Mouse (Mus musculus) heart, embryonic 11.5 days (tissue): Measurements from ENCODE around the gene Myod1. TPM values are rescaled to one million over a fixed set of nuclear protein-coding genes. Genes with fewer than 3 reads are reported as not detected.

Source experiments
- ATAC-seq: fragments of 200-750 bp; cut with Nextera tagmentation; replicated peaks from 2 replicates; pipeline ENCODE4 v1.8.0; 2017; ENCODE audit warnings: moderate library complexity; ENCODE audit not compliant: insufficient number of reproducible peaks, low FRiP score, low TSS enrichment
- H3K27ac ChIP-seq: fragments of 300-500 bp; sonication (generic); 2 replicates; pipeline ENCODE4 v1.5.1; 2014; ENCODE audit warnings: mild to moderate bottlenecking, low read depth, low read length
- H3K27me3 ChIP-seq: fragments of 300-500 bp; sonication (generic); 2 replicates; pipeline ENCODE4 v1.6.1; 2014; ENCODE audit warnings: mild to moderate bottlenecking, low read length, mixed read lengths; ENCODE audit not compliant: control insufficient read depth, insufficient read depth
- H3K36me3 ChIP-seq: fragments of 300-500 bp; sonication (generic); 2 replicates; pipeline ENCODE4 v1.6.1; 2014; ENCODE audit warnings: mild to moderate bottlenecking, low read length, moderate library complexity, mixed read lengths; ENCODE audit not compliant: control insufficient read depth, insufficient read depth
- H3K4me1 ChIP-seq: fragments of 300-500 bp; sonication (generic); 2 replicates; pipeline ENCODE4 v1.6.1; 2014; ENCODE audit warnings: low read length; ENCODE audit not compliant: control insufficient read depth, insufficient read depth
- H3K4me2 ChIP-seq: fragments of 300-500 bp; sonication (generic); 2 replicates; pipeline ENCODE4 v1.6.1; 2014; ENCODE audit warnings: mild to moderate bottlenecking, moderate library complexity
- H3K4me3 ChIP-seq: fragments of 300-500 bp; sonication (generic); 2 replicates; pipeline ENCODE4 v1.5.1; 2014; ENCODE audit warnings: low read depth, low read length
- H3K9ac ChIP-seq: fragments of 300-500 bp; sonication (generic); 2 replicates; pipeline ENCODE4 v1.6.1; 2014; ENCODE audit warnings: mild to moderate bottlenecking, low read depth, low read length, moderate library complexity
- H3K9me3 ChIP-seq: fragments of 300-500 bp; sonication (generic); replicated peaks from 2 replicates; pipeline ENCODE4 v1.6.1; 2016; ENCODE audit warnings: low read length; ENCODE audit not compliant: control insufficient read depth
- WGBS: fragments of 180-500 bp; shearing (Covaris S2); extraction: QIAGEN DNeasy Blood & Tissue Kit; methylation state at CpG from one replicate; pipeline ENCODE4 v1.1.7; 2014; ENCODE audit not compliant: insufficient replicate concordance; 5-methylcytosine and 5-hydroxymethylcytosine counted together
- polyA plus RNA-seq: library from polyadenylated mRNA; unstranded; fragments of >200 nt; fragmentation: Nextera tagmentation; extraction: Ambion mirVana; gene quantifications from 2 replicates; pipeline ENCODE4 v1.2.1, GENCODE M21; 2014

The Myod1 gene
- polyA plus RNA-seq, 1 experiment from 2014 or later = 1.5 TPM

DNA sequence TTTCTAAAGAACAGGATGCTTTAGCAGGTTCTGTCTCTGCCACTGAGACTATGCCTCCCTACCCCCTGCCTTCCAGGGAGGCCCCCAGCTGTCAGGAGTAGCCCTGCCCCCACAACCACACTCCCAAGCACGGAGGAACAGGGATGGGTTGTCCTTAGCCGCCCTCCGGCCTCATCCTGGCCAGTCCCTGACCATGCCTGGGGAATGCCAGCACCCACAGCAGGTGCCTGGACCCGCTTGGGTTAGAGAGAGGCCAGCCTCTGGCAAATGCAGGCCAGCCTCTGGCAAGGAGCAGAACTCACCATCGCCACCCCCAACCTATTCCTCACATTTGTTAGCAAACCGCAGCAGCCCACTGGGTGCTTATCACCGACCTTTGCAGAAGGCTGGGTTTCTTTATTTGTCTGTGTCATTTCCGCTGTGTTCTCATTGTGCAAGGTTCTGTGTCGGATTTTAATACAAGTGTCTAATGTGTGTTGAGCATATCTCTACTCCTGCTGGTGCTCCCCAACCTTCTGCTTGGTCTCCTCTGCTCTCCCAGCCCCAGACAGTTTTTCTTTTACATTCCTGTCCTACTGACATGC lies 26.1 kb upstream of the Myod1 start:
- Histone ChIP-seq H3K27me3 (peaks cover 50% of the 10 kb centered on the region), H3K36me3 (no peaks in the 10 kb centered on the region), H3K9ac (no peak overlapping the region), H3K9me3 (no peaks in the 10 kb centered on the region), H3K4me2 (no peak overlapping the region), H3K4me3 (no peak overlapping the region), H3K4me1 (no peaks in the 10 kb centered on the region), H3K27ac (no peak overlapping the region)
- WGBS = 40% methylated on average over 9 of the region's 9 CpGs
- no peak for ATAC-seq

DNA sequence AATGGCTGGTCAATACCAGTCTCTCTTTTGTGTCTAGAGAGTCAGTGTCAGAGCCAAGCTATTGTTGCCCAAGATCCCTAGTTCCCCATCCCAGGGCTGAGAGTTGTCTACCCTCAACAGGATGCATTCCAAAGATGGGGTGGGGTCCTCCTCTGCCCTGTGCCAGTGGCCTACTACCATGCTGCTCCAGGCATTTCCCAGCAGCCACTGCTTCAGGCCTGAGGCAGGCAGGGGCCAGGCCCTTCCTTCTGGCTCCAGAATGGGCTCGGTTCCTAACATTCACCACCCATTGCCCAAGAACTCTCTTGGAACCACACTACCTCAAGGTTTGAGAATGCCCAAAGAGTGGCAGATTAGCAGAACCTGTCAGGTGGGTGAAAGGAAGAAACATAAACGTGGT lies 23.5 kb upstream of the Myod1 start:
- Histone ChIP-seq H3K9ac (no peak overlapping the region), H3K27me3 (peaks cover 37% of the 10 kb centered on the region), H3K36me3 (no peaks in the 10 kb centered on the region), H3K4me2 (no peak overlapping the region), H3K27ac (no peak overlapping the region), H3K4me1 (no peaks in the 10 kb centered on the region), H3K4me3 (no peak overlapping the region), H3K9me3 (no peaks in the 10 kb centered on the region)
- 59% methylated on average over 2 of the region's 2 CpGs for WGBS
- ATAC-seq = no peak

DNA sequence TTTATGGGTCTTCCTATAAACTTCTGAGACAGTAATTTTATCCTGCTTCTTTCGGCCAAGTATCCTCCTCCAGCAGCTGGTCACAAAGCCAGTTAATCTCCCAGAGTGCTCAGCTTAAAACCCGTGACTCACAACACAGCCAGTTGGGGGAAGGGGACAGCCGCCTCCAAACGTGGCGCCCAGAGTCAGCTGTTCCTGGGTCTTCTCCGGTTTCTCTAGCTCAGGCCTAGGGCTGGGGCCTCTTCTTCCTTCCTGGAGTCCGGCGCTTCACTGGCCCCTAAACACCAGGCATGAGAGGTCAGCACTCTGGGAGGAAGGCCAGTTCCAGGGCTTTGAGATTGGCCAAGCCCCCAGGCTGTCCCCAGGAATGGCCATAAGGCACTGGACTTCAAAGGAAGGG lies 23.1 kb upstream of the Myod1 start:
- no peak overlapping the region for H3K4me2 ChIP-seq
- H3K36me3 ChIP-seq = no peaks in the 10 kb centered on the region
- ATAC-seq = no peak
- H3K27me3 ChIP-seq = peaks cover 33% of the 10 kb centered on the region
- H3K27ac ChIP-seq = no peak overlapping the region
- H3K4me3 ChIP-seq = no peak overlapping the region
- H3K9me3 ChIP-seq = no peaks in the 10 kb centered on the region
- H3K9ac ChIP-seq = no peak overlapping the region
- 59% methylated on average over 8 of the region's 8 CpGs for WGBS
- H3K4me1 ChIP-seq = no peaks in the 10 kb centered on the region

DNA sequence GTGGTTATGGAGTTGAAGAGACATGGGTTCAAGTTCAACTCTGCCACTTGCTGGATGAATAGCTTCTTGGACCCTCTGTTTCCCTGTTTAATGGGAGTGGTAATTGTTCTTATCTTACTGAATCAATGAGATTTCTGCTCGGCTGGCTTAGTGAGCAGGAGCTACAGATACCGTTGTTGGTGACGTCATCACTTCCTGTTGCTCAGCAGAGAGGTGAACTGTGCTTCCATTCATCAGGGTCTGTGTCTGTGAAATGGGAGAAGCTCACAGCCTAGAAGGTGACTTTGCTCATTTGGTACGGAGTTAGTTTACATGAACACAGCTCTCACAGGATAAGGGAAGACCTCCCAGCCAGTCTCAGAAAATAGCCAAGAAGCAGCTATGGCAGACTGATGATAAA lies 22.4 kb upstream of the Myod1 start:
- H3K9ac ChIP-seq = no peak overlapping the region
- H3K4me3 ChIP-seq = no peak overlapping the region
- no peaks in the 10 kb centered on the region for H3K36me3 ChIP-seq
- H3K27me3 ChIP-seq = peaks cover 26% of the 10 kb centered on the region
- H3K27ac ChIP-seq = no peak overlapping the region
- no peak for ATAC-seq
- no peak overlapping the region for H3K4me2 ChIP-seq
- no peaks in the 10 kb centered on the region for H3K9me3 ChIP-seq
- no peaks in the 10 kb centered on the region for H3K4me1 ChIP-seq
- WGBS = 49% methylated on average over 4 of the region's 4 CpGs

DNA sequence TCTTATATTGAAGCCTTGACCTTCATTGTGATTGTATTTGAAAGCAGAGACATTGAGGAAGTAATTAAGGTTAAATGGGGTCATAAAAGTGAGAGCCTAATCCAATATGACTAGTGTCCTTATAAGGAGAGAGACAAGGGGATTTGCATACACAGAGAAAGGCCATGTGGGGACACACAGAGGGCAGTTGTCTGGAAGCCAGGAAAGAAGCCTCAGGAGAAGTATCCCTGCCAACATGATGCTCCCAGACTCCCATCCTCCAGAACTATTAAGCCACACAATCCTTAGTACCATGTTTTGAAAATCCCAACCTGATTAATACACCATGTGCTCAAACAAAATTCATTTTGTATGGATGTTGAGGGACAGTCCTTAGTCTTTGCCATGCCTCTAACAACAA lies 14.5 kb upstream of the Myod1 start:
- Histone ChIP-seq H3K9ac (no peak overlapping the region), H3K4me1 (no peaks in the 10 kb centered on the region), H3K27ac (no peak overlapping the region), H3K4me2 (no peak overlapping the region), H3K4me3 (no peak overlapping the region), H3K27me3 (peaks cover 14% of the 10 kb centered on the region), H3K9me3 (no peaks in the 10 kb centered on the region), H3K36me3 (no peaks in the 10 kb centered on the region)
- no peak for ATAC-seq

DNA sequence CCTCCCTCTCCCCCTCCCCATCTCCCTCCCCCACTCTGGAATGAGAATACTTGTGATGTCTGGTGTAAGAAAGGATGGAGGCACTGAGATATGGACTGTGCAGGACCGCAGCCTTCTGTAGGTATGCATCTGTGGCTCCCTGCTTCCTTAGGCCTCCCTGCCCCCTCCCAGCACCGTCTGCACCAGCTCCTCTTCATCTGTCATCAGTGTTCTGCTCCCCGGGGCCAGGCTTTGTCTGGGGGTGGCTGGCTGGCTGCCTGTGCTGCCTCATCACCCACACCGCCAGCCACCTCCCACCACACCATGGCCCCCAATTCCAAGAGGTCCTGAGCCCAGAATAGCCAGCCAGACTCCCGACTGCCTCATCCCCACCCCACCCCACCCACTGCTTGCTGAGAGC lies 12.1 kb upstream of the Myod1 start:
- WGBS = 37% methylated on average over 5 of the region's 5 CpGs
- ATAC-seq = no peak
- Histone ChIP-seq H3K27me3 (peaks cover 14% of the 10 kb centered on the region), H3K9ac (no peak overlapping the region), H3K36me3 (no peaks in the 10 kb centered on the region), H3K27ac (no peak overlapping the region), H3K4me3 (no peak overlapping the region), H3K4me2 (no peak overlapping the region), H3K9me3 (no peaks in the 10 kb centered on the region), H3K4me1 (no peaks in the 10 kb centered on the region)

DNA sequence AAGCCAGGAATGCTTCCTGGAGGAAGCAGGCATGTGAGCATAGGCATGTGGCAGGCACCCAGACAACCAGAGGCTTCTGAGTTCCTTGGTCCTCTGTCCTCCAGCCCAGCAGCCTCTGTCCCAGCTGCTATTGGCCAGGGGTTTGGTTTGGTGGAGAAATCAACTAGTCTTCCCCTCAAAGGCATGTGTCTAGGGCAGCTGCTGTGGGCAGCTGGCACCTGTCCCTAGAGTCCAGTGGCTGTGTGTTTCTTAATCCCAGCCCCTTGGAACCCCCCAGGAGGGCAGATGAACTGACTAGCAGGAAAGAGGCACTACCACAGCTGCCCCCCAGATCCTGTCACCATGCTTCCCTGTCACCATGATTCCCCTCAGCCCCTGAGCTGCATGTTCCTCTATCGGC lies 10.5 kb upstream of the Myod1 start:
- Histone ChIP-seq H3K27ac (no peak overlapping the region), H3K4me3 (no peak overlapping the region), H3K4me2 (no peak overlapping the region), H3K36me3 (no peaks in the 10 kb centered on the region), H3K4me1 (no peaks in the 10 kb centered on the region), H3K9ac (no peak overlapping the region), H3K9me3 (no peaks in the 10 kb centered on the region), H3K27me3 (peaks cover 14% of the 10 kb centered on the region)
- ATAC-seq = no peak
- 85% methylated on average over 1 of the region's 1 CpGs for WGBS

DNA sequence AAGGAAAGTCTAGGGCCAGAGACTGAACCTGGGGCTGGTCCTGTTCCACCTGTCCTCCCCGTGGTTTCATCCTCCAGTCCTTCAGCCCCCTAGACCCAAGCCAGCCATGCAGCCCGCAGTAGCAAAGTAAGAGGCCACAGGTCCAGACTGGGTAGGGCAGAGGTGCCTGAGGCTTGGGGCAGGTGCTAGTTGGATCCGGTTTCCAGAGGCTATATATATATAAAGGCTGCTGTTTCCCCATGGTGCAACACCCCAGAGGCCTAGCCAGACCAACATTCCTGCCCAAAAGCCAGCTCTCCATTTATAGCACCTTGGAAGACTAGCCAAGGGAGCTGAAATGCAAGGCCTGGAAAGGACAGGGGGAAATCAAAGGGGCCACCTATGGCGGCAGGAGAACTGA lies 5.2 kb upstream of the Myod1 start:
- Histone ChIP-seq H3K27me3 (peaks cover 42% of the 10 kb centered on the region), H3K27ac (no peak overlapping the region), H3K36me3 (no peaks in the 10 kb centered on the region), H3K9me3 (no peaks in the 10 kb centered on the region), H3K4me1 (no peaks in the 10 kb centered on the region), H3K4me2 (no peak overlapping the region), H3K4me3 (no peak overlapping the region), H3K9ac (no peak overlapping the region)
- no peak for ATAC-seq
- 67% methylated on average over 4 of the region's 4 CpGs for WGBS

DNA sequence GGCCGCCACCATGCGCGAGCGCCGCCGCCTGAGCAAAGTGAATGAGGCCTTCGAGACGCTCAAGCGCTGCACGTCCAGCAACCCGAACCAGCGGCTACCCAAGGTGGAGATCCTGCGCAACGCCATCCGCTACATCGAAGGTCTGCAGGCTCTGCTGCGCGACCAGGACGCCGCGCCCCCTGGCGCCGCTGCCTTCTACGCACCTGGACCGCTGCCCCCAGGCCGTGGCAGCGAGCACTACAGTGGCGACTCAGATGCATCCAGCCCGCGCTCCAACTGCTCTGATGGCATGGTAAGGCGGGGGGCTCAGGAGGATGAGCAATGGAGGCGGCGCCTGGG lies 703 bp downstream of the Myod1 start:
- peak overlapping the region; percentile 45 for H3K4me2 ChIP-seq
- no peaks in the 10 kb centered on the region for H3K9me3 ChIP-seq
- WGBS = under 1% methylated on average over 33 of the region's 33 CpGs
- H3K27ac ChIP-seq = no peak overlapping the region
- peak overlapping the region; percentile 14 for H3K4me3 ChIP-seq
- no peak for ATAC-seq
- no peak overlapping the region for H3K9ac ChIP-seq
- no peaks in the 10 kb centered on the region for H3K36me3 ChIP-seq
- H3K4me1 ChIP-seq = no peaks in the 10 kb centered on the region
- H3K27me3 ChIP-seq = peaks cover 90% of the 10 kb centered on the region
